10 mouse cellular contexts compared by ENCODE assay signal in genomic region chr8:45844911-45845481, GRCm38 (mm10). TPM values are rescaled to one million over a fixed set of nuclear protein-coding genes. Genes with fewer than 3 reads are reported as not detected.
A peak's percentile ranks its signal among the peaks of the same experiment; 100 is the strongest.
DNase-seq lines count a peak whose midpoint lies in the region; ATAC-seq and TF ChIP-seq lines count a peak whose summit lies in the region.
"Had no signal": no experiment of that assay in that cellular context is flagged by ENCODE, and none has a peak within 500 bp of the region (broad histone marks: within the 10 kb centered on the region; RNA-seq: fewer than 3 reads in every experiment).

No protein-coding gene starts in this region.

- no peaks in the 10 kb centered on the region for H3K79me2 ChIP-seq in myocyte (ENCODE audit: control insufficient read depth, insufficient read depth)

- H3K4me2 ChIP-seq in lung, embryonic 14.5 days, result no peak overlapping the region
- H3K4me2 ChIP-seq in heart, embryonic 16.5 days (ENCODE audit: low read depth, low read length), result peak overlapping the region; percentile 28
- peak overlapping the region; percentile 44 for H3K4me2 ChIP-seq in myocyte (ENCODE audit: low read depth)

- H3K27me3 ChIP-seq in lung, embryonic 14.5 days (ENCODE audit: insufficient read depth, low read length), result no peaks in the 10 kb centered on the region
- H3K27me3 ChIP-seq in heart, embryonic 16.5 days (ENCODE audit: control insufficient read depth, insufficient read depth, low read length), result no peaks in the 10 kb centered on the region
- no peaks in the 10 kb centered on the region for H3K27me3 ChIP-seq in myocyte (ENCODE audit: control insufficient read depth, insufficient read depth, insufficient read length)

- no peak for TF ChIP-seq POLR2A in myocyte (IDR thresholded peaks at IDR 0.05; ENCODE audit: insufficient read length, low read depth)

- WGBS in lung, embryonic 14.5 days, result 20% methylated on average over 14 of the region's 14 CpGs
- 10% methylated on average over 14 of the region's 14 CpGs for WGBS in heart, embryonic 16.5 days

- ATAC-seq in lung, embryonic 14.5 days (ENCODE audit: insufficient read depth), result peak; percentile 50
- ATAC-seq in heart, embryonic 16.5 days (replicated peaks; ENCODE audit: extremely low read depth, insufficient read depth, low FRiP score), result peak; percentile 74
- no peak for ATAC-seq in megakaryocyte, adult 5-6 weeks (ENCODE audit: poor library complexity, severe bottlenecking)

- H3K4me1 ChIP-seq in lung, embryonic 14.5 days (ENCODE audit: insufficient read depth), result peaks cover 15% of the 10 kb centered on the region
- H3K4me1 ChIP-seq in heart, embryonic 16.5 days (ENCODE audit: control insufficient read depth, insufficient read depth, low read length), result peaks cover 21% of the 10 kb centered on the region

- no peak overlapping the region for H3ac ChIP-seq in myocyte (ENCODE audit: control insufficient read depth, insufficient read length)

- H3K27ac ChIP-seq in lung, embryonic 14.5 days (ENCODE audit: low read depth), result peak overlapping the region; percentile 70
- H3K27ac ChIP-seq in heart, embryonic 16.5 days (ENCODE audit: low read length), result peak overlapping the region; percentile 87

- no peak overlapping the region for H3K9ac ChIP-seq in lung, embryonic 14.5 days
- H3K9ac ChIP-seq in heart, embryonic 16.5 days (ENCODE audit: low read length), result peak overlapping the region; percentile 38; the same call in 1 of the 2 replicates

- DNase-seq in lung, embryonic 14.5 days, result peak; percentile 54
- no peak for DNase-seq in lung, postnatal 14 days
- peak; percentile 71 to 76 for DNase-seq in heart, adult 18-20 months
- no peak for DNase-seq in thymus, adult 18-20 months
- DNase-seq: adrenal gland, postnatal 14 days; thymus, adult 2 months had no signal

- no peak for TF ChIP-seq CTCF in lung, embryonic 14.5 days (IDR thresholded peaks at IDR 0.05; ENCODE audit: low read depth)

- no peaks in the 10 kb centered on the region for H3K9me3 ChIP-seq in lung, embryonic 14.5 days (ENCODE audit: low read depth, low read length)
- no peaks in the 10 kb centered on the region for H3K9me3 ChIP-seq in heart, embryonic 16.5 days (replicated peaks; ENCODE audit: control insufficient read depth, low read length)
- H3K9me3 ChIP-seq: G1E had no signal

- H3K36me3 ChIP-seq in lung, embryonic 14.5 days (ENCODE audit: insufficient read depth), result no peaks in the 10 kb centered on the region
- no peaks in the 10 kb centered on the region for H3K36me3 ChIP-seq in heart, embryonic 16.5 days (ENCODE audit: control insufficient read depth, insufficient read depth)
- no peaks in the 10 kb centered on the region for H3K36me3 ChIP-seq in myocyte (ENCODE audit: control insufficient read depth, insufficient read depth)
- H3K36me3 ChIP-seq: G1E had no signal

- no peak overlapping the region for H3K4me3 ChIP-seq in lung, embryonic 14.5 days (ENCODE audit: low read depth, low read length)
- H3K4me3 ChIP-seq in heart, embryonic 16.5 days (ENCODE audit: low read length), result no peak overlapping the region
- H3K4me3 ChIP-seq in myocyte, result no peak overlapping the region

TF ChIP-seq in myocyte, 11 proteins besides CTCF, POLR2A, EP300 and RAD21:
- TF ChIP-seq SRF (IDR thresholded peaks at IDR 0.05; ENCODE audit: control insufficient read depth, insufficient read length, low read depth) (no peak), MYOD1 (IDR thresholded peaks at IDR 0.05; ENCODE audit: control insufficient read depth in 1 of 3, insufficient read length in 2 of 3, low read depth in 2 of 3) (no peak), POLR2AphosphoS2 (IDR thresholded peaks at IDR 0.05; ENCODE audit: insufficient read length, low read depth) (no peak), TCF3 (IDR thresholded peaks at IDR 0.05; ENCODE audit: insufficient read length, low read depth) (no peak), USF1 (IDR thresholded peaks at IDR 0.05; ENCODE audit: low read depth) (no peak), CEBPB (IDR thresholded peaks at IDR 0.05; ENCODE audit: insufficient read depth, poor library complexity, severe bottlenecking) (no peak)

RNA-seq across cellular contexts. Expression of gene Pdlim3, which starts 40.3 kb away (rescaled TPM):
- polyA plus RNA-seq in lung, embryonic 14.5 days (2014; fragmentation: Nextera tagmentation; extraction: Ambion mirVana), result 30.9 and 35.1 TPM in 2 replicates
- 10 to 100 TPM; 21.9 to 30.0 TPM for total RNA-seq in heart, adult 18-20 months (2021)
- 148 and 158 TPM in 2 replicates for polyA plus RNA-seq in heart, embryonic 16.5 days (2015; fragmentation: Nextera tagmentation; extraction: Ambion mirVana)
- polyA plus RNA-seq in myocyte (2012; fragmentation: generic; extraction: Trizol), result 77.7 TPM
- not detected in 2 replicates for total RNA-seq in megakaryocyte, adult 5-6 weeks (2015)
- total RNA-seq in megakaryocyte, adult 5-6 weeks (2017), result not detected in 2 replicates
- polyA plus RNA-seq: G1E had no signal

Comparison
In these comparisons a context has a peak if more than half of its experiments do, and no peak if none do; other contexts are left out.
1. DNase-seq: peak in lung, embryonic 14.5 days (single experiment) and heart, adult 18-20 months (2 of 2); none in lung, postnatal 14 days (single experiment) and thymus, adult 18-20 months (0 of 2).